In genomic region chr2:125282334-125283206, GRCm38 (mm10) we compare ENCODE assay signal across 13 mouse cellular contexts. TPM values are rescaled to one million over a fixed set of nuclear protein-coding genes. Genes with fewer than 3 reads are reported as not detected.
DNase-seq lines count a peak whose midpoint lies in the region; ATAC-seq and TF ChIP-seq lines count a peak whose summit lies in the region.
"Had no signal": no experiment of that assay in that cellular context is flagged by ENCODE, and none has a peak within 500 bp of the region (broad histone marks: within the 10 kb centered on the region; RNA-seq: fewer than 3 reads in every experiment).

No protein-coding gene starts in this region.

- no peak overlapping the region for H3K4me3 ChIP-seq in heart, embryonic 14.5 days (ENCODE audit: control insufficient read depth in 1 of 2, insufficient read depth in 1 of 2, low read depth in 1 of 2, low read length in 2 of 2)
- H3K4me3 ChIP-seq in lung, embryonic 14.5 days (ENCODE audit: low read depth, low read length), result no peak overlapping the region
- H3K4me3 ChIP-seq in intestine, embryonic 14.5 days (ENCODE audit: low read depth, low read length), result no peak overlapping the region
- no peak overlapping the region for H3K4me3 ChIP-seq in stomach, embryonic 15.5 days (replicated peaks)
- no peak overlapping the region for H3K4me3 ChIP-seq in midbrain, postnatal 0 days (ENCODE audit: low read depth, low read length)
- H3K4me3 ChIP-seq: forebrain, embryonic 13.5 days had no signal

- peaks cover 0 to 4% of the 10 kb centered on the region in 2 experiments; a peak in 2 of 4 replicates for H3K4me1 ChIP-seq in heart, embryonic 14.5 days (ENCODE audit: control insufficient read depth in 2 of 2, insufficient read depth in 2 of 2, low read length in 2 of 2)
- H3K4me1 ChIP-seq in lung, embryonic 14.5 days (ENCODE audit: insufficient read depth), result no peaks in the 10 kb centered on the region
- no peaks in the 10 kb centered on the region for H3K4me1 ChIP-seq in intestine, embryonic 14.5 days (replicated peaks; ENCODE audit: control insufficient read depth, insufficient read depth, low read length)
- no peaks in the 10 kb centered on the region for H3K4me1 ChIP-seq in stomach, embryonic 15.5 days
- H3K4me1 ChIP-seq in midbrain, postnatal 0 days (ENCODE audit: insufficient read depth, low read length), result no peaks in the 10 kb centered on the region
- H3K4me1 ChIP-seq: forebrain, embryonic 13.5 days had no signal

- no peak for DNase-seq in heart, postnatal 25 days (ENCODE audit: low spot score)
- DNase-seq in lung, embryonic 14.5 days, result peak; percentile 17
- no peak for DNase-seq in lung, postnatal 4 days
- no peak for DNase-seq in intestine, embryonic 14.5 days (ENCODE audit: low spot score)
- DNase-seq in midbrain, postnatal 0 days (ENCODE audit: low spot score), result no peak
- DNase-seq: cerebellum, postnatal 36 days; gastrocnemius, postnatal 25 days; layer of hippocampus, postnatal 36 days had no signal

- H3K27ac ChIP-seq in heart, embryonic 14.5 days (replicated peaks in 1 of 2; ENCODE audit: control insufficient read depth in 1 of 2, insufficient read depth in 1 of 2, low read depth in 2 of 2, low read length in 2 of 2), result no peak overlapping the region
- no peak overlapping the region for H3K27ac ChIP-seq in lung, embryonic 14.5 days (ENCODE audit: low read depth)
- no peak overlapping the region for H3K27ac ChIP-seq in intestine, embryonic 14.5 days (ENCODE audit: low read depth)
- no peak overlapping the region for H3K27ac ChIP-seq in stomach, embryonic 15.5 days
- no peak overlapping the region for H3K27ac ChIP-seq in midbrain, postnatal 0 days (ENCODE audit: low read depth, low read length)
- H3K27ac ChIP-seq: forebrain, embryonic 13.5 days had no signal

- ATAC-seq in heart, embryonic 14.5 days (ENCODE audit: insufficient number of reproducible peaks, insufficient read depth, low FRiP score, low read depth), result no peak
- no peak for ATAC-seq in lung, embryonic 14.5 days (ENCODE audit: insufficient read depth)
- ATAC-seq in intestine, embryonic 14.5 days (replicated peaks; ENCODE audit: low FRiP score, low TSS enrichment, low read depth), result no peak
- ATAC-seq in stomach, embryonic 15.5 days (ENCODE audit: insufficient read depth, low FRiP score, low read depth), result no peak
- no peak for ATAC-seq in midbrain, postnatal 0 days (ENCODE audit: low FRiP score)
- ATAC-seq in erythroid progenitor cell, adult 5-6 weeks (replicated peaks; ENCODE audit: low FRiP score, poor library complexity, severe bottlenecking), result no peak
- ATAC-seq: forebrain, embryonic 13.5 days; hindbrain, embryonic 16.5 days had no signal

- no peaks in the 10 kb centered on the region for H3K9me3 ChIP-seq in heart, embryonic 14.5 days (ENCODE audit: control insufficient read depth, low read length)
- H3K9me3 ChIP-seq in lung, embryonic 14.5 days (ENCODE audit: low read depth, low read length), result no peaks in the 10 kb centered on the region
- no peaks in the 10 kb centered on the region for H3K9me3 ChIP-seq in intestine, embryonic 14.5 days (ENCODE audit: control insufficient read depth, low read length)
- no peaks in the 10 kb centered on the region for H3K9me3 ChIP-seq in stomach, embryonic 15.5 days
- no peaks in the 10 kb centered on the region for H3K9me3 ChIP-seq in midbrain, postnatal 0 days (ENCODE audit: low read length)
- H3K9me3 ChIP-seq: forebrain, embryonic 13.5 days had no signal

- H3K4me2 ChIP-seq in heart, embryonic 14.5 days (ENCODE audit: low read length), result 0 out of 2 replicates have a peak overlapping the region, but pooled peaks have one; percentile 17
- H3K4me2 ChIP-seq in lung, embryonic 14.5 days, result peak overlapping the region; percentile 42
- H3K4me2 ChIP-seq in intestine, embryonic 14.5 days (ENCODE audit: low read length), result peak overlapping the region; percentile 27; the same call in 1 of the 2 replicates
- peak overlapping the region; percentile 5; the same call in 1 of the 2 replicates for H3K4me2 ChIP-seq in stomach, embryonic 15.5 days
- H3K4me2 ChIP-seq in midbrain, postnatal 0 days (ENCODE audit: low read depth, low read length, poor library complexity, severe bottlenecking), result no peak overlapping the region
- H3K4me2 ChIP-seq: forebrain, embryonic 13.5 days had no signal

- H3K36me3 ChIP-seq in heart, embryonic 14.5 days (ENCODE audit: control insufficient read depth, insufficient read depth, low read length), result no peaks in the 10 kb centered on the region
- no peaks in the 10 kb centered on the region for H3K36me3 ChIP-seq in lung, embryonic 14.5 days (ENCODE audit: insufficient read depth)
- no peaks in the 10 kb centered on the region for H3K36me3 ChIP-seq in intestine, embryonic 14.5 days (ENCODE audit: control insufficient read depth, insufficient read depth, low read length)
- H3K36me3 ChIP-seq in stomach, embryonic 15.5 days, result no peaks in the 10 kb centered on the region
- no peaks in the 10 kb centered on the region for H3K36me3 ChIP-seq in midbrain, postnatal 0 days (ENCODE audit: insufficient read depth, low read length)

- TF ChIP-seq CTCF in lung, embryonic 14.5 days (IDR thresholded peaks at IDR 0.05; ENCODE audit: low read depth), result no peak
- no peak for TF ChIP-seq CTCF in midbrain, postnatal 0 days (IDR thresholded peaks at IDR 0.05)

- no peaks in the 10 kb centered on the region for H3K27me3 ChIP-seq in heart, embryonic 14.5 days (ENCODE audit: control insufficient read depth, insufficient read depth, low read length)
- H3K27me3 ChIP-seq in lung, embryonic 14.5 days (ENCODE audit: insufficient read depth, low read length), result no peaks in the 10 kb centered on the region
- H3K27me3 ChIP-seq in intestine, embryonic 14.5 days (replicated peaks; ENCODE audit: control insufficient read depth, insufficient read depth, low read length), result no peaks in the 10 kb centered on the region
- no peaks in the 10 kb centered on the region for H3K27me3 ChIP-seq in stomach, embryonic 15.5 days (replicated peaks)
- no peaks in the 10 kb centered on the region for H3K27me3 ChIP-seq in midbrain, postnatal 0 days (ENCODE audit: insufficient read depth, low read length)
- H3K27me3 ChIP-seq: forebrain, embryonic 13.5 days had no signal

- WGBS in heart, embryonic 14.5 days, result 63% methylated on average over 14 of the region's 14 CpGs
- 26% methylated on average over 14 of the region's 14 CpGs for WGBS in lung, embryonic 14.5 days
- 37% methylated on average over 14 of the region's 14 CpGs for WGBS in intestine, embryonic 14.5 days
- WGBS in stomach, embryonic 15.5 days, result 38% methylated on average over 14 of the region's 14 CpGs
- 84% methylated on average over 14 of the region's 14 CpGs for WGBS in midbrain, postnatal 0 days

- intact Hi-C loops in heart, postnatal 25 days (cut with DNase I), result no loop called here

- H3K9ac ChIP-seq in heart, embryonic 14.5 days (ENCODE audit: low read length), result no peak overlapping the region
- no peak overlapping the region for H3K9ac ChIP-seq in lung, embryonic 14.5 days
- no peak overlapping the region for H3K9ac ChIP-seq in intestine, embryonic 14.5 days (ENCODE audit: low read length)
- no peak overlapping the region for H3K9ac ChIP-seq in stomach, embryonic 15.5 days
- H3K9ac ChIP-seq in midbrain, postnatal 0 days (replicated peaks; ENCODE audit: low read length, poor library complexity, severe bottlenecking), result no peak overlapping the region
- H3K9ac ChIP-seq: forebrain, embryonic 13.5 days had no signal

RNA-seq across cellular contexts. Expression of gene Dut, which starts 35.6 kb away (rescaled TPM):
- polyA plus RNA-seq in heart, embryonic 14.5 days (2014; fragmentation: Nextera tagmentation; extraction: Ambion mirVana), result 121 and 127 TPM in 2 replicates
- total RNA-seq in heart, postnatal 25 days (2021), result 10 to 100 TPM; 28.7 to 29.8 TPM
- 197 and 198 TPM in 2 replicates for polyA plus RNA-seq in lung, embryonic 14.5 days (2014; fragmentation: Nextera tagmentation; extraction: Ambion mirVana)
- polyA plus RNA-seq in intestine, embryonic 14.5 days (2014; fragmentation: Nextera tagmentation; extraction: Ambion mirVana), result 157 and 162 TPM in 2 replicates
- polyA plus RNA-seq in stomach, embryonic 15.5 days (2015; fragmentation: Nextera tagmentation; extraction: Ambion mirVana), result 125 and 136 TPM in 2 replicates
- total RNA-seq in midbrain, postnatal 0 days (2014; rRNA removed), result 24.7 and 48.9 TPM in 2 replicates
- polyA plus RNA-seq in midbrain, postnatal 0 days (2015; fragmentation: Nextera tagmentation; extraction: Ambion mirVana), result 85.6 and 88.2 TPM in 2 replicates
- 69.6 and 79.3 TPM in 2 replicates for total RNA-seq in erythroid progenitor cell, adult 5-6 weeks (2015; ENCODE audit: low replicate concordance)
- total RNA-seq in erythroid progenitor cell, adult 5-6 weeks (2017; ENCODE audit: low replicate concordance), result 80.2 and 93.8 TPM in 2 replicates
